Mouse (Mus musculus) right cerebral cortex, adult 2 months (tissue): ENCODE measurements at regions not wholly inside any gene's neighbourhood (a gene's known extent, or its start where the extent isn't known, plus 50 kb on each side); places are given as distances from the start of the nearest gene placed in this dataset.

ENCODE experiments used
- DNase-seq, 2 experiments: peaks; one replicate each; pipeline ENCODE4 v3.0.0; 2021 to 2022; ENCODE audit warnings: low spot score in 2 of 2

- DNase-seq, result no peak
Measured at GRCm38 (mm10) chr1:69376923-69377706, 269.3 kb upstream of the Erbb4 start.

GRCm38 (mm10) chr1:69375246-69375645, 267.4 kb upstream of the Erbb4 start:
- DNase-seq, result no peak

- DNase-seq, result no peak
Measured at GRCm38 (mm10) chr1:69370078-69370477, 262.2 kb upstream of the Erbb4 start.

- DNase-seq, result peak; percentile 18 to 22
Measured at GRCm38 (mm10) chr1:69367531-69367930, 259.7 kb upstream of the Erbb4 start.

GRCm38 (mm10) chr1:69364069-69364468, 256.2 kb upstream of the Erbb4 start:
- DNase-seq, result no peak

- no peak for DNase-seq
Measured at GRCm38 (mm10) chr1:69357548-69357947, 249.7 kb upstream of the Erbb4 start.

- no peak for DNase-seq
Measured at GRCm38 (mm10) chr1:69350417-69350816, 242.6 kb upstream of the Erbb4 start.

GRCm38 (mm10) chr1:69349826-69350225, 242.0 kb upstream of the Erbb4 start:
- no peak for DNase-seq

GRCm38 (mm10) chr1:69342100-69342499, 234.2 kb upstream of the Erbb4 start:
- no peak for DNase-seq

GRCm38 (mm10) chr1:69340481-69340880, 232.6 kb upstream of the Erbb4 start:
- no peak for DNase-seq

GRCm38 (mm10) chr1:69331418-69332254, 223.8 kb upstream of the Erbb4 start:
- DNase-seq, result peak; percentile 12 to 13

- DNase-seq, result no peak
Measured at GRCm38 (mm10) chr1:69329399-69329798, 221.5 kb upstream of the Erbb4 start.

- no peak for DNase-seq
Measured at GRCm38 (mm10) chr1:69326711-69327110, 218.9 kb upstream of the Erbb4 start.

- DNase-seq, result no peak
Measured at GRCm38 (mm10) chr1:69319526-69319925, 211.7 kb upstream of the Erbb4 start.

- no peak for DNase-seq
Measured at GRCm38 (mm10) chr1:69296816-69297215, 189.0 kb upstream of the Erbb4 start.

GRCm38 (mm10) chr1:69291329-69291728, 183.5 kb upstream of the Erbb4 start:
- no peak for DNase-seq

- DNase-seq, result peak; percentile 4 to 5
Measured at GRCm38 (mm10) chr1:69286374-69286773, 178.5 kb upstream of the Erbb4 start.

- no peak for DNase-seq
Measured at GRCm38 (mm10) chr1:69277428-69277827, 169.6 kb upstream of the Erbb4 start.

- no peak for DNase-seq
Measured at GRCm38 (mm10) chr1:69247691-69248090, 139.8 kb upstream of the Erbb4 start.

GRCm38 (mm10) chr1:69242289-69242909, 134.5 kb upstream of the Erbb4 start:
- DNase-seq, result no peak

- peak; percentile 74 to 83 for DNase-seq
Measured at GRCm38 (mm10) chr1:69241502-69242214, 133.8 kb upstream of the Erbb4 start.

GRCm38 (mm10) chr1:69227864-69228263, 120.0 kb upstream of the Erbb4 start:
- no peak for DNase-seq
